Mouse (Mus musculus) kidney, embryonic 14.5 days (tissue): ENCODE data around the gene Gm7929. TPM values are rescaled to one million over a fixed set of nuclear protein-coding genes. Genes with fewer than 3 reads are reported as not detected.
"Not testable (repeated sequence)": the region's sequence is repeated elsewhere in the genome, so short reads cannot be mapped to it uniquely, and the experiment has no call there.

ENCODE experiments used
- ATAC-seq: fragments of 200-750 bp; cut with Nextera tagmentation; 2 replicates; pipeline ENCODE4 v1.8.0; 2017; ENCODE audit warnings: moderate number of reproducible peaks, mild to moderate bottlenecking, moderate TSS enrichment, moderate library complexity; ENCODE audit not compliant: low FRiP score, low TSS enrichment
- H3K27ac ChIP-seq: fragments of 300-500 bp; sonication (generic); 2 replicates; pipeline ENCODE4 v1.5.1; 2014; ENCODE audit warnings: low read depth, mild to moderate bottlenecking, low read length, moderate library complexity, mixed read lengths
- H3K27me3 ChIP-seq: fragments of 300-500 bp; sonication (generic); 2 replicates; pipeline ENCODE4 v1.6.1; 2014; ENCODE audit warnings: mild to moderate bottlenecking, low read length; ENCODE audit not compliant: control insufficient read depth, insufficient read depth
- H3K36me3 ChIP-seq: fragments of 300-500 bp; sonication (generic); 2 replicates; pipeline ENCODE4 v1.6.1; 2014; ENCODE audit warnings: low read length, mixed read lengths; ENCODE audit not compliant: control insufficient read depth, insufficient read depth
- H3K4me1 ChIP-seq: fragments of 300-500 bp; sonication (generic); 2 replicates; pipeline ENCODE4 v1.6.1; 2014; ENCODE audit warnings: low read length, mixed read lengths; ENCODE audit not compliant: control insufficient read depth, insufficient read depth
- H3K4me2 ChIP-seq: fragments of 300-500 bp; sonication (generic); replicated peaks from 2 replicates; pipeline ENCODE4 v1.6.1; 2014; ENCODE audit warnings: low read depth, mild to moderate bottlenecking, low read length
- H3K4me3 ChIP-seq: fragments of 300-500 bp; sonication (generic); 2 replicates; pipeline ENCODE4 v1.5.1; 2014; ENCODE audit warnings: mild to moderate bottlenecking, low read length
- H3K9ac ChIP-seq: fragments of 300-500 bp; sonication (generic); 2 replicates; pipeline ENCODE4 v1.6.1; 2014; ENCODE audit warnings: low read depth, mild to moderate bottlenecking, low read length, moderate library complexity
- H3K9me3 ChIP-seq: fragments of 300-500 bp; sonication (generic); 2 replicates; pipeline ENCODE4 v1.6.1; 2016; ENCODE audit warnings: low read length; ENCODE audit not compliant: control insufficient read depth
- WGBS: fragments of 180-500 bp; shearing (Covaris S2); extraction: QIAGEN DNeasy Blood & Tissue Kit; methylation state at CpG from one replicate; pipeline ENCODE4 v1.1.7; 2014; 5-methylcytosine and 5-hydroxymethylcytosine counted together
- polyA plus RNA-seq: library from polyadenylated mRNA; unstranded; fragments of >200 nt; fragmentation: Nextera tagmentation; extraction: Ambion mirVana; gene quantifications from 2 replicates; pipeline ENCODE4 v1.2.1, GENCODE M21; 2014

The Gm7929 gene
- not detected in 2 replicates for polyA plus RNA-seq

DNA sequence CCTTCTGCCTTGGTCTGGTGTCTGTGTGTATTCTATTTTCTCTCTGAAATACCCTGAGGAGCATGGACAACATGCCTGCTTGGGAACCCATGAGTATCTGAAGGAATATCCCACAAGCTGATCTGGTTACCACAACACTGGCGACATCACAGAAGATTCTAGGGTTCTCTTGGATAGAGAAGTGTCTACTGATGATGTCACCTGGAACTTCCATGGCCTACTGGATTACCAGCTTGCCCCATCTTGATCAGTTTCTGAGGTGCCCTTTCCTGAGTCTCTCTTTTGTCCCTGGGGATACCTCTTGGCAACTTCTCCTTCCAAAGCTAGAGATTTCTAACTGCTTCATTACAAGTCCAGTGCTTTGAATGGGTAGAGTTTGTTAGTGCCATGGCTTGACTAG, at the start of gene Gm7929:
TSS of gene Gm7929 (minus strand) at position 101 of the 400 bp plus-strand sequence.
- H3K36me3 ChIP-seq, H3K4me3 ChIP-seq, H3K9ac ChIP-seq, H3K27me3 ChIP-seq, ATAC-seq, H3K4me2 ChIP-seq, H3K27ac ChIP-seq, H3K9me3 ChIP-seq, H3K4me1 ChIP-seq: not testable (repeated sequence)
- no CpG with 5 or more reads among the region's 1 CpGs for WGBS

DNA sequence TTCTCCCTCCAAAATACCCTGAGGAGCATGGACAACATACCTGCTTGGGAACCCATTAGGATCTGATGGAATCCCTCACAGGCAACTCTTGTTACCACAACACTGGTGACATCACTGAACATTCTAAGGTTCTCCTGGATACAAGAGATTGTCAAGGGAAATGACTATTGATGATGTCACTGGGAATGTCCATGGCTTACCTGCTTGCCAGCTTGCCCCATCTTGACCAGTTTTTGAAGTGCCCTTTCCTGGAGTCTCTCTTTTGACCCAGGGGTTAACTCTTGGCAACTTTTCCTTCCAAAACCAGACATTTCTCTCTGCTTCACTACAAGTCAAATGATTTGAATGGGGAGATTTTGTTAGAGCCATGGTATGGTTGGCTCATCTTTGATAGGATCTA, 21.9 kb upstream of the Gm7929 start, which contains the start of gene Gm47189:
TSS of gene Gm47189 (minus strand) at position 101 of the 400 bp plus-strand sequence.
- ATAC-seq, H3K27ac ChIP-seq, H3K4me3 ChIP-seq, H3K27me3 ChIP-seq, H3K4me2 ChIP-seq, H3K36me3 ChIP-seq, H3K4me1 ChIP-seq, H3K9me3 ChIP-seq, H3K9ac ChIP-seq: not testable (repeated sequence)

DNA sequence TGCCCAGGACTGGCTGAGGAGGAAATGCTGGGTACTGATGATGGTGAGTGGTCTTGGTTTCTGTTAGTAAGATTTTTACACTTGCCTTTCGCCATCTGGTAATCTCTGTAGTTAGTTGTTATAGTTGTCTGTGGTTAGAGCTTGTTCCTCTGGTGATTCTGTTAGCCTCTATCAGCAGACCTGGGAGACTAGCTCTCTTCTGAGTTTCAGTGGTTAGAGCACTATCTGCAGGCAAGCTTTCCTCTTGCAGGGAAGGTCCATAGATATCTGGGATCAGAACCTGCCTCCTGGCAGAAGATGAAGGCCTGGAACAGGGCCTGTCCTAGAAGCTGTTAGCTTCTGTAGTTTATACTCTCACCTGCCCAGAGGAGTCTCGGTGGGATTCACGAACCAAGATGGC, 5.5 kb upstream of the Gm7929 start:
- not testable (repeated sequence) for H3K4me1 ChIP-seq

GRCm38 (mm10) chr14:41723437-41723836, 27.0 kb downstream of the Gm7929 start:
- H3K9ac ChIP-seq, ATAC-seq, H3K4me1 ChIP-seq, H3K4me2 ChIP-seq, H3K27ac ChIP-seq, H3K27me3 ChIP-seq, H3K4me3 ChIP-seq, H3K9me3 ChIP-seq, H3K36me3 ChIP-seq: not testable (repeated sequence)
- whole genome bisulfite sequencing: 75% methylated on average over 16 of the region's 17 CpGs

More for the DNA sequence above, 5.5 kb upstream of the Gm7929 start:
- not testable (repeated sequence) for H3K36me3 ChIP-seq, H3K9ac ChIP-seq, H3K27me3 ChIP-seq, H3K27ac ChIP-seq, H3K9me3 ChIP-seq, H3K4me3 ChIP-seq, H3K4me2 ChIP-seq, ATAC-seq
- WGBS: 84% methylated on average over 2 of the region's 3 CpGs

- H3K4me2 ChIP-seq, H3K36me3 ChIP-seq, H3K4me1 ChIP-seq, H3K27me3 ChIP-seq, H3K9ac ChIP-seq, H3K27ac ChIP-seq, ATAC-seq, H3K4me3 ChIP-seq, H3K9me3 ChIP-seq: not testable (repeated sequence)
- WGBS: 75% methylated on average over 1 of the region's 1 CpGs
These were observed 33.2 kb downstream of the Gm7929 start for GRCm38 (mm10) chr14:41717180-41717579.

- no CpG with 5 or more reads among the region's 3 CpGs for WGBS
- ATAC-seq: not testable (repeated sequence)
These were observed 48.6 kb downstream of the Gm7929 start, which contains the start of gene Gm8068 for GRCm38 (mm10) chr14:41701785-41702184. Gene Gm8068 (minus strand): TSS chr14:41701885.

More at GRCm38 (mm10) chr14:41701785-41702184, 48.6 kb downstream of the Gm7929 start, which contains the start of gene Gm8068:
- not testable (repeated sequence) for H3K27me3 ChIP-seq, H3K27ac ChIP-seq, H3K36me3 ChIP-seq, H3K9ac ChIP-seq, H3K4me2 ChIP-seq, H3K9me3 ChIP-seq, H3K4me1 ChIP-seq, H3K4me3 ChIP-seq

Other genes with a start within 250 kb of the Gm7929 start
- not detected in 2 replicates for gene Gm7970, start 195.0 kb downstream of the Gm7929 start, polyA plus RNA-seq
- gene 1700049E17Rik2, start 177.4 kb downstream of the Gm7929 start, polyA plus RNA-seq: not detected in 2 replicates
- gene Gm3072, start 126.0 kb downstream of the Gm7929 start, polyA plus RNA-seq: not detected in 2 replicates
- gene Gm3676, start 104.1 kb downstream of the Gm7929 start, polyA plus RNA-seq: not detected in 2 replicates
- not detected in 2 replicates for gene Gm8068, start 48.7 kb downstream of the Gm7929 start, polyA plus RNA-seq
- not detected in 2 replicates for gene Gm47189, start 21.8 kb upstream of the Gm7929 start, polyA plus RNA-seq
- gene Gm7980, start 156.7 kb upstream of the Gm7929 start, polyA plus RNA-seq: not detected in 2 replicates
- not detected in 2 replicates for gene 1700049E17Rik1, start 174.3 kb upstream of the Gm7929 start, polyA plus RNA-seq
- gene 1700024B05Rik, start 193.4 kb upstream of the Gm7929 start, polyA plus RNA-seq: not detected in 2 replicates
- gene Gm6401, start 217.3 kb upstream of the Gm7929 start, polyA plus RNA-seq: not detected in 2 replicates
- not detected in 2 replicates for gene Gm3543, start 232.7 kb upstream of the Gm7929 start, polyA plus RNA-seq